Mouse (Mus musculus): ENCODE measurements around the gene Fbln5.

Gene Fbln5

DNA sequence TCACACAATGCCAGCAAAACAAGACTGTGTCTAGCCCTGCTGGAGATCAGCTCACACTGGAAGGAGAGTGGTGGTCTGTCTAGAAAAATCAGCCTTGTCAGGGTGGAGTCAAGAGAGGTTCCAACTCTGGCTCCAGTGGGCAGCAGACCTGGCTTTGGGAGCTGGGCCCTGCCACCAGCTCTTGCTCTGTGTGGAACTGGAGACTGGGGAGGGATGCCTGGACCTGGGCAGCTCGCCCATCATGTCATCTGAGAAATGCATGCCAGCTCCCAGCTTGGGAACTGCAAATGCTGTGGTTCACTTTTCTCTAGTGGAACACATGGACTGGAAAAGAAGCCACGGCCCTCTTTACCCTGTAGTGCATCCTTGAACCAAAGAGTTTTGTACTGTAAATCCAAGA lies 8.3 kb downstream of the Fbln5 start:
- in situ Hi-C loops (cut with MboI): no loop called here

DNA sequence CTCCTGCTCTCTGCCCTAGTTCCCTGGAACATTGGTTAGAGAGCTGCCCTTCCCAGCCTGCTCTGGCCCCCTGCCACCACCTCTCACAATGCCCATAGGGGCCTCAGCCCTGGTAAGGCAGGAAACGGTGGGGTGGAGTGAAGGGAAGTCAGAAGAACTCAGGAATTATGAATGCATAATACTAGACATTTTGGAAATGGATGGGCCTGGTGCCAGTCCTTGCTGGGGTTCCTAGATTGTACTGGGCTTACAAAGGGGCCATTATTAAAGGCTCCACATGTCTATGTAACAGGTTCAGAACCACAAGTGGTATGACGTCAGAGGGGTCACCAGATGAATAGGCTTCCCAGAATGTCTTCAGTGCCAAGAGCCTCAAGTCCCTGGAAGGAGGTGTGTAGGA lies 11.5 kb downstream of the Fbln5 start:
- in situ Hi-C loops (cut with MboI): no loop called here

DNA sequence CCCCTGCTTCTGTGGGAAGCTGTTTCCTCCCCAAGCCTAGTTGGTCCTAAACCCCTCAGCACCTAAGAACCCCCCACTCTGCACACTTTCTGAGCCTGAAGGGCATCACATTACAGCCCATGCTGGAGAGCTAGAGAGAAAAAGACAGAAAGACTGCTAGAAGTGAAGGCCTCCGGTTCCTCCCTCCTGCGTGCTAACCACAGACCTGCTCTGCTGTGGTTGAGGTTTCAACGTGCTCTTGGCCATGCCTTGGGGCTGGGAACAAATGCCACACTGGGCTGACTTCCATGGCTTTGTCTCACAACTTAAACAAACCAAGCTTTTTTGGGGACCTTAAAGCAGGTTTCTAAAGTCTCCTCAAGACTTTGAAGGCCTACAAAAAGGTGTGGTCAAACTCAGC lies 16.4 kb downstream of the Fbln5 start:
- in situ Hi-C loops (cut with MboI): no loop called here

DNA sequence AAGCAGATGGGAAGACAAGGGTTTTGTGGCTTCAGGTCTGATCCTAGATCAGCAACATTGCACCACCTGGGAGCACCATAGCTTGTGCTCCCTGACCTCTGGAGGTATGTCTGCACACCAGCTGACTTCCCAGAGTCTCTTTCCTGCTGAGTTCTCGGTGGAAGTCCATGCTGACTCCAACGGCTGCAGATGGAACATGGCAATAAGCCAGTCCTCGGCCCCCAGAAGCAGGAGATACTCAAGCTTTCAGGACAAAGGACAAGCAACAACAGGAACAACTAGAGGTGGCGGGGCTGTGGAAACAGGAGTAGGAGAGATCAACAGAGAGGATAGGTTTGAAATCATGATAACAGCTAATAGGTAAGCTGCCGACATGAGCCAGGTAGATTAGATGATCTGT lies 17.1 kb downstream of the Fbln5 start:
- in situ Hi-C loops (cut with MboI): no loop called here

DNA sequence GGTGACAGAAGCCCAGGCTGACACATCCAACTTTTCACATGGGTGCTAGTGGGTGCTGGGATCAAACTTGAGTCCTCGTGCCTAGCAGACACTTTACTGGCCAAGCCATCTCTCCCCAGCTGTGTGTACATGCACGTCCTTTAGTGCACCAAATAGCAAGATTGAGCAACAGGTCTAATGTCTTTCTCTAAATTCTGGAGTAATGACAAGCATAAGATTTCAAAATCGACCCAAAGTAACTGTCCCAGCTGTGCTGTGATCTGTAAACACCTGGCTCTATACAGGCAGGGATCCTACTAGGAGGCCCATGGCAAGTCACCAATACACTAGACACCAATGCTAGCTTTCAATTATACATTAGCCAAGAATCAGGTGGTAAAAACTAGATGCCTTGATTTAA lies 17.8 kb downstream of the Fbln5 start:
- in situ Hi-C loops (cut with MboI): no loop called here

DNA sequence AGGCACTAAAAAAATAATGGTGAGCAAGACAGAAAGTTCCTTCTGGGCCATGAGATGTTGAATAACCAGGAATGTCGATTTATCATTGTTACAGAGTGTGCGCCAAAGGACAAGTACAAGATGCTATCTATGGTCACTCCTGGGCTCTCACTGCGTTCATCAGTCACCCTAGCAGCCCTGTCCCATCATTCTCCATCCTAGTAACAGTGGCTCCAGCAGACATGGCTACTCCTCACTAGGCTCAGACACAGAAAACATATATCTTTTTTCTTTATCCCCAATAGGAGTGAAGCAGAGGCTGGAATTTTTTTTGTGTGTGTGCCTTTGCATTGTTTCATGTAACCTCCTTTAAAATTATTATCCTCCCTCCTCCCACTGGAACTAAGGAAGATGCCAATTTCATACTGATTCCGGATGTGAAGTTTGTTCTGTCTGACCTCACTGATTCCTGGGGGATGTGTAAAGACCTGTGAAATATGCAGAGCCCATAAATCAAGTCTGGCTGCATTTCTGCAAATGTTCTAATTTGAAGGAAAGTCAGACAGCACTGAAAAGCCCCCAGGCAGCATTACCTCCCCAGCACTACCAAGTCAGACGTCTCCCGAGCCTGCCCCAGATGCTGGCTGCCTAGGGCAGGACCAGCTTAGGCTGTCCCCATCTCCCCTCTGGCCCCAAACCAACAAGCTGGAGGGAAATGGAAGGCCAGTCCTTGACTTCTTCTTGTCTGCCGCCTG lies 20.5 kb downstream of the Fbln5 start:
- in situ Hi-C loops (cut with MboI): no loop called here

DNA sequence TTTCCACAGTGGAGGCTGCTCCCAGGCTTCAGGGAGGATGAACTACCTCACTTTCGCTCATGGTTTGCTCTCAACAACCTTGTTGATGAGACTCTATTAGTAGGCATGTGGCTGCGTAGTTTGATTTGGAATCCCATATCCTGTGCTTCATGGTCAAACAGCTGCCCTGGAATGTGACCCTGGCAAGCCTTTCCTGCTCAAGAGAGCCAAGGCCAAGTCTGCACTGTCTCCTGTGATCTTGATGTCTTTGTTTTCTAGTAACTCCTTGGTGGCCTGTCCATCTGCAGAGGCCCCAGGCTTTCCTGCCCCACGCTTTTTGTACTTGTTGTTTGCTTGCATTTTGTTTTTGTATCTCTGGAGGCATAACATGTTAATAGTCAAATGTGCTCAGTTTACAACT lies 24.4 kb downstream of the Fbln5 start:
- in situ Hi-C loops (cut with MboI): no loop called here

DNA sequence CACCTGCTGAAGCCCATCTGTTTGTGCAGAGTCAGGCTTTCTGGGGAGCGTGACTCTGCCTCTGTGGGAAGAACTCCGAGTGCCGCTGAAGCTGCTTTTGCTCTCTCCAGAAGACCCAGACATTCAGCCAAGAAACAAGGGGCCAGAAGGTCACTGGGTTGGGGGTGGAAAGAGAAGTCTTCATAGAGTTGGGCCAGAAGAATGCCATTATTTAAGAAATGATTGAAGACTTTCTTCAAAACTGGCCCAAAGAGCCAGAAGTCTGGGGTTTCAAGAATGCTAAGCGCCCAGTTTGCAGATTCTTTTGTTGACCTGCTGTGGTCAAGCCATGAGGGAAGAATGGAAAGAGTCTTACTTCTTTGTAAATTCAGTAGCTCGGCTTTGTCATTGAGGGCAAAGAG lies 25.6 kb downstream of the Fbln5 start:
- in situ Hi-C loops (cut with MboI): no loop called here

DNA sequence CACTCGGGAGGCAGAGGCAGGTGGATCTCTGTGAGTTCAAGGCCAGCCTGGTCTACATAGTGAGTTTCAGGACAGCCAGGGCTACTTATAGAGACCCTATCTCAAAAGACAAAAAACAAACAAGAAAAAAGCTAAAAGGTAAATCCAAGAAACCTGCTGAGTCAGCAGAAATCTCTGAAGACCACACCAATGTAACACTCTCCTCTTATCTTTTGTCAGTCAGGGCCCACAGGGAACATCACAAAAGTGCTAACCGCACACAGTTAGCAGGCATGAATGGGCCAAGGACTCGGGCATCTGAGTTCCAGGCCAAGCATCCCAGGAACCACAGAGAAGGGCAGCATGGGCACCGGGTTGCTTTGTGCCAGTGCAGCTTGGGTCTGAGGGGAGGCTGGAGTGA lies 26.2 kb downstream of the Fbln5 start:
- in situ Hi-C loops (cut with MboI): no loop called here

DNA sequence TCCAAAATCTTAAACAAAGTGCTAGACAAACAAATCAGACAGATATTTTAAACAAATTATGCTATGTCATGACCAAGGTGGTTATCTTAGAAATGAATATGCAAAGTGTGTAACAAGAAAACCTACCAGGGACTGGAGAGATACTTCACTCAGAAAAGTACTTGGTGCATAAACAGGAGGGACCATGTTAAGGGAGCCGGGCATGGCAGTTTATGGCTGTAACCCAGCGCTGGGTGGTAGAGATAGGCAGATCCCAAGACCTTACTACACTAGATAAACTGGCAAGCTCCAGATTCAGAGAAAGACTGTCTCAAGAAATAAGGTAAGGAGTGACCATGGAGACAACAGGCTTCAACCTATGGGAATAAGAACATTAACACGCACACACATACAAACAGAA lies 29.1 kb downstream of the Fbln5 start:
- in situ Hi-C loops (cut with MboI): no loop called here

DNA sequence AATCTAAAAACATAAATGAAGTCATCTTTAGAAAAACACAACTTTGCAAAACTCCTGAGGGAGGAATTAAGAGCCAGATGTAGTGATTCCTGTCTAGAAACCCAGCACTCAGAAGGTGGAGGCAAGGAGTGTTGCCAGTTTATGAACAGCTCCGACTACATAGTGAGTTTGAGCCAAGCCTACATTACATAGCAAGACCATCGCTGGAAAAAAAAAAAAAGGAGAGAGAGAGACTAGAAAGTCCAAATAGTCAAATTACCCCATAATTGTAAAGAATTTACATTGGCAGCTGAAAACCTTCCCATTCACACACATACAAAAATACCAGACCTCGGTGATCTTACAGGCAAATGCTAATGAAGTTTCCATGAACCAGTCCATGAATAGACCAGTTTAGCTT lies 29.6 kb downstream of the Fbln5 start:
- in situ Hi-C loops (cut with MboI): no loop called here

DNA sequence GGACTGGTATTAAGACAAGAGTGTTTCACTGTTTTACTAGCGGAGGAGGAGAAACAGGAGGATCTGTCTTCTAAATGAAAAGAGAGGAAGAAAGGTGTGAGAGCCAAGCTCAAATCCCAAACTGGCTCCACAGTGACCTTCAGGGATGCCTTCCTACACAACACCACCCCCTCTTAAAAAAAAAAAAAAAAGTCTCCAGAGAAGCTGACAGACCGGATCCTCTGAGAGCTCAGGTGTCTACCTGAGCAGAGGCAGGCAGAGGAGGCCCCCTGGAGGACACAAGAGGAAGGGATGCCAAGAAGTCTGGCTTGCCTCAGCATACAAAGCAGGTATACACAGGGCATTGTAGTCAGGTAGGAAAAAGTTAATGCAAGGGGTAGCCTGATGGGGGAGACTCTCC lies 36.1 kb downstream of the Fbln5 start:
- in situ Hi-C loops (cut with MboI): no loop called here

DNA sequence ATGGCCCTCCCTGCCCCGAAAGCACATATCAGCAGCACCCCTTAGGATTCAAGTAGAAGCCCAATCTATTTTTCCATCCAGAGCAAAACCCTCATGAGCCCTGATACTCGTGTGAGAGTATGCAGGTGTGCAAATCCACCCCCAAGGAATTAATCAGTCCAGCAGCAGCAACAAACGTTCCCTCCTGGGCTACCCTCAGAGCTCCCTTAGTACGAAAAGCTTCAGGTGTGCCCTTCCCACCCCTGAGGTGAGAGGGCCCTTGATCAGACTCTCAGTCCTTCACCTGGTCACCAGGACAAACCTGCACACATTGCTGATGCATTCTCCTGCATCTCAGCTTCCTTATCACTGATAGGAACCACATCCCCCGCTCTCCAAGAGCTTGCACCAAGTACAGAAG lies 37.9 kb downstream of the Fbln5 start:
- in situ Hi-C loops (cut with MboI): no loop called here

DNA sequence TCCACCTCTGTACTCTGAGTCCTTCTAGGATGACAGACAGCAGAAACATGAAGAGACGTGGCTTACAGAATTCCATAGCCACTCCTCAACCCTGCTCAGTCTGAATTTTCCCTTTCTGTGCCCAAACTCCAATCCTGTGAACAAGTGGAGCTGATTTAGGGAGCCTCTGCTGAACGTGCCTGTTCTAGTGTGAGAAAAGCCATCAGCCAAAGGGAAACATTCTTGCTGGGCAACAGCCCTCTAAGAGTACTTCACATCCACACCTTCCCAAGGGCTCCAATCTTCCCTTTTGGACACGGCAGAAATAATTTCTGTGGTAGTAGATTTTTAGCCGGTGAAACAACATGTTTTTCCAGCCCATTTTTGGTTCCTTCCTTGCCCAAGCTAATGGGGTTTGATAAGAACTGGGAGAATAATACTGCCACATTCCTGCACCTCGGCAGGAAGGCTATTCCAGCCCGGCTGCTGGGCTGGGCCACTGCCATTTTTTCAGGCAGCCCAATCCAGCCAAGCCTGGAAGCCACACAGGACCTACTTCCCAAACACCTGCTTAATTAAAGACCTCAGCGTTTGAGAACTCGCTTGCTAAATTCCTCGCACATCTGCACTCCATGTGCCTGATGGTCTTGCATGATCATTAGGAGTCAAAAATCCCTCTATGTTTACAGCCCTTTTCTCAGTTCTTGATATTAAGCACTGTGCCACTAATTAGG lies 41.1 kb downstream of the Fbln5 start:
- in situ Hi-C loops (cut with MboI): no loop called here

DNA sequence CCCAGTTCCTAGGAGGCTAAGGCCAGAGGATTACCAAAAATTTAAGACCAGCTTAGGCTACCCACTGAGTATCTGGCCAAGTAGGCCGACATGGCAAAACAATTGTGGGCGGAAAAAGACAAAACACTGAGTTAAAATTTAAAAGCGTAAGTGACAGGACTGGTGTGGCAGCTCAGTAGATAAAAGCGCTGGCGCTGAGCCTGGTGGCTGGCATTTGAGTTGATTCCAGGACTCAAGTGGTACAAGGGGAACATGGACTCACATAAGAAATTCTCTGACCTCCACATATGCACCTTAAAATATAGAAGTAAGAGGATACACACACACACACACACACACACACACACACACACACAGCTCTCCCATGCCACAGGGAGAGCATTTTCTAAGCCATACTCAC lies 42.5 kb downstream of the Fbln5 start:
- in situ Hi-C loops (cut with MboI): no loop called here

DNA sequence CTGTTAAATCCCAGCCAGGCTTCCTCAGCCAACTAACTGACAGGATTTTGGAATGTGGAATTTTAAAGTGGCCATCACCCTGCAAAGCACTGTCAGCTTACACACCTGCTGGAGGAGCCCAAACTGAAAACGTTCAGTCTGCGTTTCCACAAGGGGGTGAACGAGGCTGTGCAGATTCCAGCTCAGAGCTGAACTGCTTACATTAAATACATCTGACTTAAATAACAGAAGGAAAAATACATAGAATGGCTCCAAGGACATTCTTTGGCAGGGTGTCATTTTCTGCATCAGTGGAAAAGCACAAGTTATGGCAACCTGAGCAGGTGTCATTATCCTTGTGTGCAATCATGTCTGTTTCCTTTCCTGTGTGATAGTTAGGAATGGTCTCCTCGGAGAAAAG lies 44.7 kb downstream of the Fbln5 start:
- in situ Hi-C loops (cut with MboI): no loop called here

DNA sequence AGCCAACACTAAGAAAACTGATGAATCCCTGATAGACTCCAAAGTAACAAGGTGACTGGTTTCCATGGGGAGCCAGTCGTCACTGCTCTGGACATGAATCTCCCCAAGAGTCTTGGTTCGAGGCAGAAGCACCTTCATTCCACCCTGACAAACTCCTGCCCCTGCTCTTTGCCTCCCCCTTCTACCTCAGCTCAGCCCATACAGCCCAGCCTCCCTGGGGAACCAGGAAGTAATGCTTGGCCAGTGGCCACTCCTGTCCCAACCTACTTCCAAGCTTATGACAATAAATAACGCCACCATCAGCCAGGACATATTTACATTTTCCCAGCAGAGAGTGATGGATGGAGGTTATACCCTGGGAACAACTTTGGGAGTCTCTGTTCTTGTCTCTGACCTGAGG lies 45.9 kb downstream of the Fbln5 start:
- in situ Hi-C loops (cut with MboI): no loop called here

DNA sequence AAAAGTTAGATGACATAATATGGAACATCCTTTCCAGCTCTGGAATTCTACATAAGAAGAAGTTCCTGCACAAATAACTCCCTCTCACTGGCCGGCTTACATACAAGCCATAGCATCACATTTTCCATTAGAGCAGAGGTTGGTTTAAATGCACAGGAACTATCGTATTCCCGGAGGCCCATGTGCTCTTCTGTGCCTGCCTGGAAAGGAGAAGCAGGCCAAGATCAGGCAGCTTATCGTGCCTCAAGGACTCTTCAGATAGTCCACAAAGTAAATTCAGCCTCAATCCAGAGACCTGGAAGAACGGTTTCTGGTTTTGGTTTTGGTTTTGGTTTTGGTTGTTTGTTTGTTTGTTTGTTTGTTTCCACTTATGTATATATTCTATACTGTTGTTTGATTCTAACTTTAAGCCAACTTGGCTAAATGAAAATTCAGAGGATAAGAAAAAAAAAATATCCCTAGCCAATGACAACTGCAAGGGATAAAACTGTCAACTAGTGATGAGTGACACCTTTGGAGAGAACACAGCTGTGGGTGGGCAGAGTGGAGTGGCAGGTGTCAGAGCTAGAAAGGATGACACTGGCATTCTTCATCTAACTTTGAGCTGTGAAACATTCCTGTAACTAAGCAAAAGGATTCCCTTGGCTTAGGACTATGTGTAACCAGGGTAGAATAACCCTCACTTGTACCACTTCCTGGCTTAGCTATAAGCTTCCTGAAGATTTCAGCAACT lies 48.4 kb downstream of the Fbln5 start:
- in situ Hi-C loops (cut with MboI): no loop called here

DNA sequence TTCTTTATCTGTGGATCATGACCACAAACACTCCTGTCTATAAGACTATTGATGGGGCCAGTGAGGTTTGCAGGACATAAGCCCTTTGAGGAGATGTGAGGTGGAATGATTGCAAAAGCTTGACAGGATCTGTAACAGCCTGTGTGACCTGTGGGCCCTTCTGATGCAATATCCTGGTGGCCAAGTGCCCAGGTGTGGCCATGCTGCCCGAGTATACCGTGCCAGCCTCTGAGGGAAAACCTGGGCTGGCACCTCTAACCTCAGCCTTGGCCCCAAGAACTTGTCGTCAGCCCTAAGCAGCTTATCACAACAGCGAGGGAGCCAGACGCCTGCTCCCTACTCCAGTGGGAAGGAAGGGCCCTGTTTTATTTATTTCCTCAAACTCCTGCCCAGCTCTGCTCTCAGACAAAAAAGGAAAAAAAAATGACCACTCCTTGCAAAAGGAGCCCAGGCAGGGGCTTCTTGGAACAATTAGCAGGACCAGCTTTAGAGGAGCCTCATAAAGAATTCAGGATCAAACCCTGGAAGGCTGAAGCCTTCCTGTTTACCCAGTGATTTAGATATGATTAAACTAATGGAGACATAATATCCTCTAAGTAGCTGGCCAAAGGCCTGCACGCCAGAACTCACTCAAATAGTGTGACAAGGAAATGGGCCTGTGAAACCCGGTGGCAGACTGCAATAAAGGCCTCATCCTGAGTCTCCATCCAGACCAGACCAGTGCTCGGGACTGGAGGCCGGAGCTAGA lies 51.4 kb downstream of the Fbln5 start:
- in situ Hi-C loops (cut with MboI): no loop called here

DNA sequence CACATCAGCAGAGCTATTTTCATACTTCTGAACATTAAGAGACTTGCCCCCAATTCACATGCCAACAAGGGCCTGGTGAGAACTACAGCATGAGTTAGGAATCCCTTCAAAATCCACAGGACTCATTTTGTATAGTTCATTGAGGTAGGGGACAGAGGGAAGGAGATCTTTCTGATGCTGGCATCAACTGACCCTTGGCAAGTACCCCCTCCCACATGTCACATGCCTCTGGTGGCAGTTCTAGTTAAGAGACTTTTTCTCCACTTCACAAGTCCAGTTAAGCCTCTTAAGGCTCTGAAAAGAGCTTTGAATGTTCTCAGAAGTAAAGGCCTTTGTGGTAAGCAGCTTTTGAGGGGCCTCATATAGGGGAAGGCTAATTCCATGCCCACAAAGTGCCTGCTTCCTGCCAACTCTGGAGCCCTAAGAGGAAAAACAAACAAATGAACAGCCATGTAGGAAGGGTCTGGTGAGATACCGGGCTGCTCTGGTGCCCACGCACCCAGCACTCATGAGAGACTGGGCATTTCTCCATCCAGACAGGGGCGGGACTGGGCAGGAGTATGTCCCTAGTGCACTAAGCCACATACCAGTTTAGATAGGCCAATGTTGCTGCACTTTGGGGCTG lies 52.5 kb downstream of the Fbln5 start:
- in situ Hi-C loops (cut with MboI): no loop called here

DNA sequence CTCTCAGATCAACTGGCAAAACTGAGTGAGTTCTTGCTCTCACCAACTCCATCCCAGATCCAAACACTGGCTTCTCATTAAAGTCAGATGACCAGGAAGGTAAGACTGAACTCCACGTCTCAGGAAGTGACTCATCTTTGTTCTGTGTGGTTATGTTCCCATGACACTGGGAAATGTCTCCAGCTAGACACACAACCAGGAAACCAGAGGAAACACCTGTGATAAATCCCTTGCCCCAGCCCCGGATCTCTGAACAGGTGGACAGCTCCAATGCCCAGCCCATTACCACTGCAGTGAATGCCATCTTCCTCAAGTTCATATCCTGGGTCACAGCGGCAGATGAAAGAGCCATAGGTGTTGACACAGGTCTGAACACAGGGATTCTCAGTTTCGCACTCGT lies 54.0 kb downstream of the Fbln5 start:
- in situ Hi-C loops (cut with MboI): no loop called here

DNA sequence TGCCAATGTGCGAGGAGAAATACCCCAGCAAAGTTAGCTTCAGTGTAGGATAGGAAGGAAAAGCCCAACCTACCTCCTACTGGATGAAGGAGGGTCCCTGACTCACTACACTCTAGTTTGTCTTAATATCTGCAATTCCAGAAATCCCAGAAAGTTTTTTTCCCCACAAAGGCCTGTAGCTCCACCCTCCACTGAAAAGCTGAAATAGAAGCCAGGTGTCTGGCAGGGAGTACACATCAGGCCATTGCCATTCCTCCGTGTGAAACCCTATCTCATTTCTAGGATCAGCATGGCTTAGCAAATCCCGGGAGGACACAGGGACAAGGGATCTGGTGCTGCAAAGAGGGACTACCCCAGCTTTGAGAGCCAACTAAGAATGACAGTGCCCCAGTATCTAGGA lies 55.8 kb downstream of the Fbln5 start:
- in situ Hi-C loops (cut with MboI): no loop called here

Data from mature B cell (primary cell).